ENCODE assay signal across 20 mouse cellular contexts in genomic region chr10:76146846-76147245, GRCm38 (mm10). TPM values are rescaled to one million over a fixed set of nuclear protein-coding genes. Genes with fewer than 3 reads are reported as not detected.
"Had no signal": no experiment of that assay in that cellular context is flagged by ENCODE, and none has a peak within 500 bp of the region (broad histone marks: within the 10 kb centered on the region; RNA-seq: fewer than 3 reads in every experiment).

No protein-coding gene starts in this region.

- H3K4me3 ChIP-seq: limb, embryonic 12.5 days; liver, embryonic 15.5 days; midbrain, embryonic 10.5 days; myocyte; neural tube, embryonic 15.5 days had no signal

- H3K9ac ChIP-seq: limb, embryonic 12.5 days; liver, embryonic 15.5 days; neural tube, embryonic 15.5 days had no signal

- H3K9me3 ChIP-seq: limb, embryonic 12.5 days; liver, embryonic 15.5 days; midbrain, embryonic 10.5 days; neural tube, embryonic 15.5 days had no signal

- H3K27me3 ChIP-seq: limb, embryonic 12.5 days; liver, embryonic 15.5 days; neural tube, embryonic 15.5 days had no signal

- H3K4me1 ChIP-seq: limb, embryonic 12.5 days; liver, embryonic 15.5 days; midbrain, embryonic 10.5 days; neural tube, embryonic 15.5 days had no signal

- H3K27ac ChIP-seq: limb, embryonic 12.5 days; liver, embryonic 15.5 days; midbrain, embryonic 10.5 days; neural tube, embryonic 15.5 days had no signal

- DNase-seq: kidney, adult 2 months; kidney, postnatal 25 days; liver; lung, adult 2 months; lung, postnatal 36 days; midbrain, embryonic 14.5 days; right cerebral cortex, postnatal 4 days; thymus, postnatal 4 days had no signal

- H3K36me3 ChIP-seq: limb, embryonic 12.5 days; liver, embryonic 15.5 days; midbrain, embryonic 10.5 days; neural tube, embryonic 15.5 days had no signal

- H3K4me2 ChIP-seq: limb, embryonic 12.5 days; liver, embryonic 15.5 days; neural tube, embryonic 15.5 days had no signal

- ATAC-seq: lung, postnatal 0 days had no signal

RNA-seq across cellular contexts. Expression of gene Slc5a4a, which starts 0.4 kb away (rescaled TPM):
- total RNA-seq: left cerebral cortex, postnatal 36 days; megakaryocyte progenitor cell, adult 5-6 weeks had no signal
- polyA plus RNA-seq: kidney, adult 2 months; kidney, embryonic 16.5 days; limb, embryonic 12.5 days; liver, embryonic 15.5 days; lung, adult 2 months; lung, postnatal 0 days; midbrain, embryonic 10.5 days; midbrain, embryonic 14.5 days; myocyte; neural tube, embryonic 11.5 days; spleen, adult 2 months; thymus, postnatal 0 days had no signal

RNA-seq across cellular contexts. Expression of gene Slc5a4b, which starts 36.1 kb away (rescaled TPM):
- total RNA-seq: left cerebral cortex, postnatal 36 days; megakaryocyte progenitor cell, adult 5-6 weeks had no signal
- polyA plus RNA-seq: limb, embryonic 12.5 days; lung, adult 2 months; midbrain, embryonic 10.5 days; midbrain, embryonic 14.5 days; myocyte; neural tube, embryonic 11.5 days; neural tube, embryonic 15.5 days; spleen, adult 2 months; thymus, postnatal 0 days had no signal
